Mouse (Mus musculus): Measurements from ENCODE around the gene Derl3. TPM values are rescaled to one million over a fixed set of nuclear protein-coding genes. Genes with fewer than 3 reads are reported as not detected.

Gene Derl3
- polyA plus RNA-seq, 1 experiment from 2014 or later: 2.8 TPM

GRCm38 (mm10) chr10:75889406-75890153, 3.6 kb upstream of the Derl3 start:
- no peak overlapping the region for H3K4me2 ChIP-seq (ENCODE audit: low read length)
- WGBS: 23% methylated on average over 8 of the region's 8 CpGs

GRCm38 (mm10) chr10:75894601-75895000, 1.4 kb downstream of the Derl3 start:
- WGBS: 56% methylated on average over 6 of the region's 6 CpGs

More at GRCm38 (mm10) chr10:75889406-75890153, 3.6 kb upstream of the Derl3 start:
- Histone ChIP-seq H3K9me3 (replicated peaks; ENCODE audit: low read length) (no peaks in the 10 kb centered on the region), H3K27ac (no peak overlapping the region), H3K27me3 (ENCODE audit: insufficient read depth, low read length) (no peaks in the 10 kb centered on the region), H3K4me3 (replicated peaks; ENCODE audit: low read depth, low read length) (no peak overlapping the region), H3K9ac (ENCODE audit: low read depth, low read length) (0 out of 2 replicates have a peak overlapping the region, but pooled peaks have one; percentile 8), H3K36me3 (ENCODE audit: insufficient read depth, low read length) (no peaks in the 10 kb centered on the region), H3K4me1 (replicated peaks; ENCODE audit: insufficient read depth, low read length) (peaks cover 13% of the 10 kb centered on the region)
- no peak for ATAC-seq (replicated peaks; ENCODE audit: low FRiP score, low read depth)
- no peak for TF ChIP-seq CTCF (IDR thresholded peaks at IDR 0.05; ENCODE audit: low read depth)
- peak; percentile 49 for DNase-seq (ENCODE audit: low spot score)

GRCm38 (mm10) chr10:75895730-75896129, 2.5 kb downstream of the Derl3 start:
- Histone ChIP-seq H3K9ac (ENCODE audit: low read depth, low read length) (no peak overlapping the region), H3K4me2 (ENCODE audit: low read length) (no peak overlapping the region)
- TF ChIP-seq CTCF (IDR thresholded peaks at IDR 0.05; ENCODE audit: low read depth): no peak

More at GRCm38 (mm10) chr10:75894601-75895000, 1.4 kb downstream of the Derl3 start:
- Histone ChIP-seq H3K36me3 (ENCODE audit: insufficient read depth, low read length) (peaks cover 24% of the 10 kb centered on the region), H3K4me2 (ENCODE audit: low read length) (no peak overlapping the region), H3K9me3 (replicated peaks; ENCODE audit: low read length) (no peaks in the 10 kb centered on the region), H3K27me3 (ENCODE audit: insufficient read depth, low read length) (no peaks in the 10 kb centered on the region), H3K27ac (no peak overlapping the region), H3K4me1 (replicated peaks; ENCODE audit: insufficient read depth, low read length) (peaks cover 8% of the 10 kb centered on the region), H3K4me3 (replicated peaks; ENCODE audit: low read depth, low read length) (no peak overlapping the region), H3K9ac (ENCODE audit: low read depth, low read length) (no peak overlapping the region)
- DNase-seq (ENCODE audit: low spot score) (no peak), ATAC-seq (replicated peaks; ENCODE audit: low FRiP score, low read depth) (no peak)
- no peak for TF ChIP-seq CTCF (IDR thresholded peaks at IDR 0.05; ENCODE audit: low read depth)

GRCm38 (mm10) chr10:75896208-75896607, 3.0 kb downstream of the Derl3 start:
- Histone ChIP-seq H3K4me1 (replicated peaks; ENCODE audit: insufficient read depth, low read length) (peaks cover 7% of the 10 kb centered on the region), H3K4me3 (replicated peaks; ENCODE audit: low read depth, low read length) (no peak overlapping the region), H3K27ac (no peak overlapping the region), H3K36me3 (ENCODE audit: insufficient read depth, low read length) (peaks cover 33% of the 10 kb centered on the region), H3K4me2 (ENCODE audit: low read length) (no peak overlapping the region), H3K27me3 (ENCODE audit: insufficient read depth, low read length) (no peaks in the 10 kb centered on the region), H3K9ac (ENCODE audit: low read depth, low read length) (no peak overlapping the region), H3K9me3 (replicated peaks; ENCODE audit: low read length) (no peaks in the 10 kb centered on the region)
- no peak for TF ChIP-seq CTCF (IDR thresholded peaks at IDR 0.05; ENCODE audit: low read depth)
- DNase-seq (ENCODE audit: low spot score) (no peak), ATAC-seq (replicated peaks; ENCODE audit: low FRiP score, low read depth) (no peak)
- WGBS: 92% methylated on average over 1 of the region's 1 CpGs

More at GRCm38 (mm10) chr10:75895730-75896129, 2.5 kb downstream of the Derl3 start:
- H3K27ac ChIP-seq: no peak overlapping the region
- ATAC-seq (replicated peaks; ENCODE audit: low FRiP score, low read depth): no peak
- H3K36me3 ChIP-seq (ENCODE audit: insufficient read depth, low read length): peaks cover 33% of the 10 kb centered on the region
- H3K4me3 ChIP-seq (replicated peaks; ENCODE audit: low read depth, low read length): no peak overlapping the region
- H3K4me1 ChIP-seq (replicated peaks; ENCODE audit: insufficient read depth, low read length): peaks cover 7% of the 10 kb centered on the region
- 91% methylated on average over 5 of the region's 5 CpGs for WGBS
- no peaks in the 10 kb centered on the region for H3K27me3 ChIP-seq (ENCODE audit: insufficient read depth, low read length)
- no peaks in the 10 kb centered on the region for H3K9me3 ChIP-seq (replicated peaks; ENCODE audit: low read length)
- DNase-seq (ENCODE audit: low spot score): no peak

GRCm38 (mm10) chr10:75897373-75897772, 4.2 kb downstream of the Derl3 start:
- Histone ChIP-seq H3K9ac (ENCODE audit: low read depth, low read length) (no peak overlapping the region), H3K4me2 (ENCODE audit: low read length) (no peak overlapping the region), H3K4me3 (replicated peaks; ENCODE audit: low read depth, low read length) (no peak overlapping the region), H3K9me3 (replicated peaks; ENCODE audit: low read length) (no peaks in the 10 kb centered on the region), H3K27ac (no peak overlapping the region), H3K27me3 (ENCODE audit: insufficient read depth, low read length) (no peaks in the 10 kb centered on the region), H3K36me3 (ENCODE audit: insufficient read depth, low read length) (peaks cover 40% of the 10 kb centered on the region), H3K4me1 (replicated peaks; ENCODE audit: insufficient read depth, low read length) (peaks cover 7% of the 10 kb centered on the region)
- WGBS: 36% methylated on average over 6 of the region's 6 CpGs
- no peak for ATAC-seq (replicated peaks; ENCODE audit: low FRiP score, low read depth)
- peak; percentile 92 for TF ChIP-seq CTCF (IDR thresholded peaks at IDR 0.05; ENCODE audit: low read depth)
- peak; percentile 81 for DNase-seq (ENCODE audit: low spot score)

- DNase-seq (ENCODE audit: low spot score) (no peak), ATAC-seq (replicated peaks; ENCODE audit: low FRiP score, low read depth) (no peak)
- Histone ChIP-seq H3K36me3 (ENCODE audit: insufficient read depth, low read length) (peaks cover 47% of the 10 kb centered on the region), H3K4me3 (replicated peaks; ENCODE audit: low read depth, low read length) (no peak overlapping the region), H3K9me3 (replicated peaks; ENCODE audit: low read length) (no peaks in the 10 kb centered on the region), H3K9ac (ENCODE audit: low read depth, low read length) (no peak overlapping the region), H3K27ac (no peak overlapping the region), H3K4me2 (ENCODE audit: low read length) (no peak overlapping the region), H3K4me1 (replicated peaks; ENCODE audit: insufficient read depth, low read length) (peaks cover 7% of the 10 kb centered on the region), H3K27me3 (ENCODE audit: insufficient read depth, low read length) (no peaks in the 10 kb centered on the region)
- 73% methylated on average over 6 of the region's 6 CpGs for WGBS
- TF ChIP-seq CTCF (IDR thresholded peaks at IDR 0.05; ENCODE audit: low read depth): no peak
Measured at GRCm38 (mm10) chr10:75898039-75898564, 4.9 kb downstream of the Derl3 start.

Measured in kidney, postnatal 0 days (tissue).